Mouse (Mus musculus): ENCODE measurements around the gene Ttll7. TPM values are rescaled to one million over a fixed set of nuclear protein-coding genes. Genes with fewer than 3 reads are reported as not detected.

The Ttll7 gene
- polyA plus RNA-seq, 2 experiments from 2014 or later = not detected

GRCm38 (mm10) chr3:146914798-146915197 lies 62.6 kb downstream of the Ttll7 start:
- ATAC-seq = peak; percentile 95

DNA sequence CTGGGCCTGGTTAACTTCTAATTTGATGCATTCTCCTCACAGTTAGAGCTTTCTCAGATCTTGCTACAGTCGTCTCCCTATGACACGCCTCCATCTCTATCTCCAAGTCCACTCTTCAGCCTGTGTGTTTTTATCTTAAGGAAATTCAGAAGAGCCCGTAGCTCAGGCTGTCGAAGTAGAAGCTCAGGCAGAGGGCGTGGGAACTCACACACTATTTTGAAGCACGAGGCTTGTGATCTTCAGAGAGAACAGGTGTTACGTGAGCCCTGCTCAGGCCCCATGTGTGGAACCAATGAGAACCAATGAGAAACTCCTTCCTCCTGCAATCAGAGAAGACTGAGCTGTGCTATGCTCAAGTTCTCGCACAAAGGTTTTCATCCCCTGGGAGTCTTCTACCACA lies 65.7 kb downstream of the Ttll7 start:
- no peak for ATAC-seq

- no peak for ATAC-seq
Observed at GRCm38 (mm10) chr3:146918323-146918722, 66.2 kb downstream of the Ttll7 start.

GRCm38 (mm10) chr3:146927311-146928015 lies 75.3 kb downstream of the Ttll7 start:
- ATAC-seq = no peak

DNA sequence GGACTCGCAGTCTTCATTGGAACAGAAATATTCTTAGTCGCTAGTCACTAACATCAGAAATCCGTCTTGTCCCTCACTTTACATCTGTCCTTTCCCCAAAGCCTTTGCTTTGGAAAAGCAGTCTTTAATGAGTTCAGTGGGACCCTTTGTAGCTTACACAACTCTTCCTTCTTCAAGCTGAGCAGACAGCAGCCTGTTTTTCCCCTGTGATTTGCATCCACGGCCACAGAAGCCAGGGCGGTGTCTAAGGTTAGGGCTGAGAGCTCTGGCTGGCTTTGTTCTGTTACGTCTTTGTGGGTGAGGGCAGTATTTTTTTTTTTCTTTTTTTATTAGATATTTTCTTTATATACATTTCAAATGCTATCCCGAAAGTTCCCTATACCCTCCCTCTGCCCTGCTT lies 76.0 kb downstream of the Ttll7 start:
- ATAC-seq = no peak

DNA sequence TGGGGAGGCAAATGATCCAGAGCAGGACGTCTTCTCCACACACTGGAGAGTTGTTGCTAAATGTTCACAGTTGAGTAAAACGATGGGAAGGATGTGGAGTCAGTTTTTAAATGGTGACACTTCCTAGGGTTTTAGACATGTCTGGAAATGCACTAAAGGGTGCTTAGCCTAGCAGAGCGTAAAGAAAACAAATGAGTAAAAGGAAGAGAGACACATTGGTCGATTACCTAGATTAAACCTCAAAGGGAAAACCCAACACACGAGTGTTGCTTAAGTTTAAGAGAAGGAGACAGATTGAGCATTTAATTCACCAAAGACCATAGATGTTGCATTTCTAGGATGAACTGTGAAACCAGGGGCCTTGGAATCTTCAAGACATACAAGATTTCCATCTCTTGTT lies 76.8 kb downstream of the Ttll7 start:
- no peak for ATAC-seq

DNA sequence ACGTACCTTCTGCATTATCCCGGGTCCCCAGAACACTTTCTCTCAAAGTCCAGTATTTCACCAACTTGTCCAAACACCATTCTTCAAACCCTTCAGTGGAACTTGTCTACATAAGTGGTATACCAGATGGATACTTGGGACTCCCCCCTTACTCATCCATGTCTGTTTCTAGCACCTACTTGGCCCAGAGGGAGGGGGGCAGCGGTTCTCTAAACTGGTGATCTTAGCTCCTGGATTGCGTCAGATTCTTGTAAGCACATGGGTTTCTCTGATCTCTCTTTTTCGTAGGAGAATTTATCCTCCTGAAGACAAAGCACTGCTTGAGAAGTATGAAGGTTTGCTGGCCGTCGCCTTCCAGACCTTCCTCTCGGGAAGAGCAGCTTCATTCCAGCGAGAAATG lies 79.0 kb downstream of the Ttll7 start:
- no peak for ATAC-seq

- no peak for ATAC-seq
Observed at GRCm38 (mm10) chr3:146932506-146932905, 80.3 kb downstream of the Ttll7 start.

DNA sequence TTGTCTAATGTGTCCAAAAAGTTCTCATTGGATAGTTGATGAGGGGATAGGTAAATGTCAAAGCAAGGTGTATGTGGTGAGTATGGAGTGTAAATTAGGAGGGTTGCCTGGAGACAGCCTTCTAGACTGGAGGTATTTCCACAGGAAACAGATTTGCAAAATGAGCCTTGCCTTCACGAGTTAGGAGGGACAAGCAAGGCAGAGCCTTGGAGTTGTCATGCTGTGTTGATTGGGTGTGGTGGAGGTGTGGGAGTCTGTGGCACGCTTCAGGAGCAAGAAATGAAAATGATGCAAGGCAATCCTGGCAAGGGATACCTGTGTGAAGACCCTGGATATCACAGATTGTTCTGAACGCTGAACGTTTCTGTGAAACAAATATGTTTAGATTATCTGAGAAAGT lies 84.7 kb downstream of the Ttll7 start:
- no peak for ATAC-seq

DNA sequence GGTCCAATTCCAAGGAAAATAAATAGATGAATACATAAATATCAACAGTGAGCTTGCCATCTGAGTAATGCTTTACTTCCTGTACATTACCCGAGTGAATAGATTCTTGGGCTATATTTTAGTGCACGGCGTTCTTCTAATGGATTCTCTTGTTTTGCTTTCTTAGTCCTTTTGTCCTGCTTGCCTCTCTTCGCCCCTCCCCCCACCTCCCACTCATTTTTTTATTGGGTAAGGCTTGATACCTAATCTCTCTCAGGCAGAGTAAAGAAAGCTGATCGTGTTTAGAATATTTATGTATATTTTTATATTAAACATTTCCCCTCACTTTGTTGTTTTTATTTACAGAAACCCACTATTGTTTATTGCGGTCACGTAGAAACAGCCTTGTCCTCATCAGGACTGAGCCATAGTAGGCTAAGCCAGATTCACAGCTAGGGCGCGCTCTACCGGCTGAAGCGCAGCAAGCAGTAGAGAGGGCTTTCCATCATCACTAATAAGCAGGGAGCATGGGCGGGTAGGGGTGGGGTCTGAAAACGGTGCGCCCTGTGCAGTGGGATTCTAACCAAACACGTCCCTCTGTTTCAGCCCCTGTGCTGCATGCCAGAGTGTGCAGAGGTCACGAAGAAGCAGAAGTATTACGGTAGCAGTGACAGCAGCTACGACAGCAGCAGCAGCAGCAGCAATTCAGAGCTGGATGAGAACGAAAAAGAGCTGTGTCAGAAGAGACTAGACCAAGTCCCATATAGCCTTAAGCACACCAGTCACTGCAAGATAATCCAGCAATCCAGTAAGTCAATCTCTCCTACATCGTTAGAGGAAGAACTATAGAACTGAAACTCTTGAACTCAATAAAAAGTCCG lies 87.5 kb downstream of the Ttll7 start:
- no peak for ATAC-seq

DNA sequence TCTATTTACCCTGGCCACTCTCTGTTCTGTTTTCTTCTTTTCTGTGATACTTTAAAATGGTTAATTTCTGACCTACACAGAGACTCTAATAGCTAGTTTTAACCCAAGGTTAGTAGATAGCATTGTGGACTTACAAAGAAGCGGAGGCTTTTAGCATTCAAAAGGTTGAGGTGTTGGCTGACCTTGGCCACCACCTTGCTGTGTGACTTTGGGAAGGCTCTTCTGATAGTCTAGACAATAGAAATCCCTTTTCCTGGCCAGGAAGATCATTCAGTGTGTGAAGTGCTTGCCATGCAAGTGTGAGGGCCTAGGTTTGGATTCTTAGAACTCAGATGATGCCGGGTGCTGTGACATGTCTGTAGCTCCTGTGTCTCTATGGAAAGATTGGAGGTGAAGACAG lies 90.9 kb downstream of the Ttll7 start:
- no peak for ATAC-seq

DNA sequence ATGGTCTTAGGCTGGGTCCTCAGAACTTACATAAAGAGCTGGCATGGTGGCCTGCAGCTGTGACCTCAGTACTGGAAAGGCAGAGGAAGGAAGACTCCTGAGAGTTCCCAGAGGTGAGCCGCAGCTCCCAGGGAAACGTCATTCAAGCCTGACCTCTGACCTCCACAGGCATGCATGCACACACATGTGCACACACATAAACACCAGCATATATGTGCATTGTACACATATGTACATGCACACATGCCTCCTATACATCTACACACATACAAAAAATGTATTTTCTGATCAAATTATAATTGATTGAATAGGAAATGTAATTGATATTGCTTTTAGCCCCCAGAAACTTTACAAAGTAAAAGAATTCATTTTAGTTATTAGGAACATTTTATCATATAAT lies 93.2 kb downstream of the Ttll7 start:
- ATAC-seq = no peak

DNA sequence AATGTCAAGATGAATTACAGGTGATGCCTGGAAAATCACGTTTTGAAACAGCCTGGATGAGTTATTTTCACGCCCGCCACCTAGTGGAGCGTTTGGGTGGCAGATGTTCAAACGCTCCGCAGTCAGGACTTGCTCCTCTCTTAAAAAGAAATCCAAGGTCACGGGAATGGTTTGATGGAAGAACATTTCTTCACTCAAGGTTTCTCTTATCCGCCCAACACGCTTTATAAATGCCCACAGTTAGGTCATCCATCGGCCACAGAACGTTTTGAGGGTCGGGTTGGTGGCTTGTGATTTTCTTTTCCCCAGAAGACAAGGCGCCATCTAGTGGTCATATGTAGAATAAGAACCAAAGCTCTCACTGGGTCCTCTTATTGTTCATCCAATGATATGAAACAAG lies 93.7 kb downstream of the Ttll7 start:
- ATAC-seq = peak; percentile 83

DNA sequence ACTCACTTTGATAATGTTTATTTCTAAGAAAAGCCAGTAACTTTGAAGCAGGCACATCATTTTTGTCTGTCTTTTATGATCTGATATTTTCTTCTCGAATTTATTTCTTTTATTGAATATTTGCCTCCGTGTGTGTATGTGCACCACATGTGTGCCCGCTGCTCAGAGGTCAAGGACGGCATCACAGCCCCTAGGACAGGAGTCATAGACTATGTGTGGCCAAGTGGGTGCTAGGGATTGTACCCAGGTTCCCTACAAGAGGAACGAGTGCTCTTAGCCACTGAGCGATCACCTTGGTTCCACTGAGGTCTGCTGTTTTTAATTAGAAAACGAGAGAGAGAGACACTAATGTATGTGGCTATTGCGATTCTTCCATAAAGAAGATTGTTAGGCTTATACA lies 94.5 kb downstream of the Ttll7 start:
- ATAC-seq = no peak

DNA sequence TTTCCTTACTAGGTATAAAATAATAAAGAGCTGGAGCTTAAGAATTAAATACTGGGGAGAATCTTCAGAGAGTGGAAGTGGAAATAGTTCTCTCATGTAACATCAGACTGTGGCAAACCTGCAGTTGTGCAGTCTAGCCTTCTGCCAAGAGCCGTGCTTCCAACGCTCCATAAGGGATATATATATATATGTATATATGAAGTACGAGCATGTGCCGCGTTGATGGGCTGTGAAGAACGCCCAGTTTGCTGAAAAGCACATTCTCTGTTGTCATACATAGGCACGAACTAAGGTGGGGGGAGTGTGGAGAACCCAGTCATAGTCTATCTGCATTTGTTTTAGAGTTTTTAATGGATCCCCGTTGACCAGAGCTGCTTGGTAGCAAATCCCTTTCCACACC lies 104.6 kb downstream of the Ttll7 start:
- no peak for ATAC-seq

GRCm38 (mm10) chr3:146962838-146963237 lies 110.7 kb downstream of the Ttll7 start:
- ATAC-seq = no peak

DNA sequence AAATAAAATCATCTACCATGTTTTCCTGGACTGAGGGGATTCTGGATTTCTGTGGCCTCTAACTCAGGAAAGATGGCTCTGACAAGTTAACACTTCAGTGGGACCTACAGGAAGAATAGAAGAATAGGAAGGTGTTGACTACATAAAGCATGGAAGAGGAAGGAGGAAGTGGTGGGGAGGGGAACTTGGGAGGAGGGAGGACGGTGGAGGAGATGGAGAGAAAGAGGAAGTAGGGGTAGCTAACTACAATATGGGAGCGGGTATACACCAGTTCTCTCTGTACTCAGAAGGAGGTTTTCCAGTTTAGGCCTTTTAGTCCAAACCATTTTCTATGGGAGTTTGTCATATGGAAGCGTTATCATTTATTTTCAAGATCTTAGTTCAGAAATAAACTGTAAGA lies 112.2 kb downstream of the Ttll7 start:
- ATAC-seq = no peak

DNA sequence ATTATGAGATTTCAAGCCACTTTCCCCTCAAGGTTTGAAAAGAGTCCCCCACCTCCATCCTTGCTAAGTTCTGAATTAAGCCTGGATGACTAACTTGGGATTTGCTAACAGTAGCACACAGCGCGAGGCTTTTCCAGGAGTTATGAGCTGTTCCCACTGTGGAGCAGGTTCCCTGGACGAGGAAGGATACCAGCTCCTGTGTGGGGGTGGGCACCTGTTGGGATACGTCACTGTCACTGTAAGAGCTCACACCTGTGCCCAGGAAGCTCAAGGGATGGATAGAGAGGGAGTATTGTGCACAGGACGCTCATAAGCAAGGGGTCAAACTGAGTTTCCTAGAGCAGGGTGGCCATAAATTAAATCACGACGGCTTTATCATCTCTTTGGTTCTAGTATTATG lies 115.1 kb downstream of the Ttll7 start:
- ATAC-seq = no peak

DNA sequence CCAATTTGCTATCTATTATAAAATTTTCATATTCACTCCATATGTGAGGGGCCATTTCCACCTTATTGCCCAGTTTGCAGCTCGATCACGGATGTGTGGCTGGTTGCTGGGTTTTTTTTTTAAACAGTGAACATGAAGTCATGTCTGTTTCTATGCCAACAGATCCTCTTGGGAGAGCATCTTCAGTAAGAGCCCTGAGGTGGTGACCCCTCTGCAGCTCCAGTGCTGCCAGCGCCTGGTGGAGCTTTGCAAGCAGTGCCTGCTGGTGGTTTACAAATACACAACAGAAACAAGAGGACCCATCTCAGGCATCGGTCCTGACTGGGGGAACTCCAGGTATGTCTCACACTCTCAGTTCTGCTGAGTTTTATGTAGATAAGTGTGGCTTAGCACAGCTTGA lies 115.7 kb downstream of the Ttll7 start:
- ATAC-seq = no peak

DNA sequence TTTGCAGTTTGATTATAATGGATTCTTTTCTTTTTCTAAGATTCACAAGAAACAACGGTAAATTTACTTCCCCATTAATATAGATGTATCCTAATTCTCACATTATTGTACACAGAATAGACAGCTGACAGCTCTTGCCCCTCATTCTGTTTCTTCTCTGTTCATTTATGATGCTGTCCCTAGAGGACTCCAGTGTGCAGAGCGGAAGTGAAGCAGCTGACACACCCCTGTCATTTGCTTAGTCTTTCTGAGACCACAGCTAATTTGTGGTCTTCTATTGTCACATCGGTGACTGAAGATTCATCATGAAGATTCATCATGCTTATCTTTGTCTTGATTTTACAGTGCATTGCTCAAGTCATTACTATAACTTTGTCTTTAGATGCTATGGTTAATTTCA lies 126.1 kb downstream of the Ttll7 start:
- no peak for ATAC-seq

- ATAC-seq = no peak
Observed at GRCm38 (mm10) chr3:146993834-146994669, 141.9 kb downstream of the Ttll7 start.

DNA sequence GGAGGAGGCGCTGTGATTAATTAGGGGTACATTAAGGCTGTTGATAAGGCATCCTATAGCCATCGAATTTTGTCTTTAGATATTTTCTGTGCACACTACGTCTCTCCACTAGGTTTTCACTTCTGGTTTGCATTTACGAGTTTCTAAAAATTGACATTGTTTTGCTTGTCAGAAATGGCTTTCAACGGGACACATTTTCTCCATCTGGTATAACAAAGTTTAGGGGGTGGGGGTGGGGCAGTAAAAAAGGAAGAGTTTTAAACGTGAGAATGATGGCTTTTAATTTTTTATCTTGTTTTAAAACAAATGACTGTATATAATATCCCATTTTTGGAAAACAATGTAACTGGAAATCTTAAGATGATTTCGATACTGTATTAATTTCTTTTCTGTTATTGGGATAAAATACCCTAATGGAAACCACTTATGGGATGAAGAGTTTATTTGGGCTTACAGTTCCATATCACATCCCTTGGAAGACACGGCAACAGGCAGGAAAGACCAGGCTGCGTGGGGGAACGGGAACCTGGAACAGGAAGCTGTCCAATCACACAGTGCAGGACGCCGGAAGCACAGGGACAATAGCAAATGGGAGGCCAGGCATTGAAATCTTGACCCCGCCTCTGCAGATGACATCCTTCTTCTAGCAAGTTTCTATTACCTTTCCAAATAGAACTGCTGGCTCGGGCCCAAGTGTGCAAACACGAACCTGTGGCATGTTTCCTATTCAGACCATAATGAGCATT lies 142.7 kb downstream of the Ttll7 start:
- ATAC-seq = no peak

DNA sequence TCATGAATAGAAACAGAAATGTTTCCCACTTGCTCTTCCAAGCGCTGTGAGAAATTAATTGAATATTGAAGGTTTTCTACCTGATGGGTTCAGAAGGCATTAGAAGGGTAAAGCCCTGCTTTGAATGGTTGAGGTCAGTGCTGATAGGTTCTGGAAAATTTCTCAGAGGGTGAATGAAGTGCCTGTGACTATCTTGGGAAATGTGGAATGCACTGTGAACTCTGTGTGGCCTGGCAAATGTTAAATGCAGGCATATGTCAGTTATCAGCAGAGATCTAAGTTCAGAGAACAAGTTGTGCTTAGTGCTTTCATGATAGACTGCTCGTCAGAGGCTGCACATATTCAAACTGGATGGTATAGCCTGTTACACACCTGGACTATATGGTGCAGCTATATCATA lies 147.0 kb downstream of the Ttll7 start:
- no peak for ATAC-seq

Data from activated CD4-positive, CD25-positive, alpha-beta regulatory T cell, adult 4 months (primary cell).